Mouse (Mus musculus) C2C12 (cell line): ENCODE results near the gene Cnga4. TPM values are rescaled to one million over a fixed set of nuclear protein-coding genes. Genes with fewer than 3 reads are reported as not detected.
"Not testable (repeated sequence)": the region's sequence is repeated elsewhere in the genome, so short reads cannot be mapped to it uniquely, and the experiment has no call there.

Source experiments
- H3K27me3 ChIP-seq: one replicate; pipeline ENCODE4 v1.6.1; 2011; ENCODE audit not compliant: control insufficient read depth, insufficient read depth, insufficient read length
- H3K36me3 ChIP-seq: one replicate; pipeline ENCODE4 v1.6.1; 2011; ENCODE audit not compliant: control insufficient read depth, insufficient read depth
- H3K4me3 ChIP-seq: one replicate; pipeline ENCODE4 v1.5.1; 2011; ENCODE audit warnings: mild to moderate bottlenecking, control low read depth; ENCODE audit not compliant: poor library complexity, insufficient read depth, severe bottlenecking
- H3K79me2 ChIP-seq: one replicate; pipeline ENCODE4 v1.6.1; 2011; ENCODE audit not compliant: control insufficient read depth, insufficient read depth
- H3K79me3 ChIP-seq: one replicate; pipeline ENCODE4 v1.6.1; 2011; ENCODE audit warnings: low read depth, control low read depth
- H3ac ChIP-seq: one replicate; pipeline ENCODE3; 2011; ENCODE audit warnings: low read depth; ENCODE audit not compliant: control insufficient read depth, insufficient read length
- CEBPB ChIP-seq: IDR thresholded peaks from one replicate; pipeline ENCODE4 v1.6.1; 2011; ENCODE audit warnings: low read depth, mild to moderate bottlenecking, control low read depth, moderate library complexity
- CTCF ChIP-seq: IDR thresholded peaks from one replicate; pipeline ENCODE4 v1.5.1; 2011; ENCODE audit not compliant: control insufficient read depth, insufficient read depth, insufficient read length
- FOSL1 ChIP-seq: IDR thresholded peaks from one replicate; pipeline ENCODE4 v1.8.0; 2011; ENCODE audit warnings: mild to moderate bottlenecking, low read length; ENCODE audit not compliant: poor library complexity, insufficient read depth, severe bottlenecking
- MAX ChIP-seq: IDR thresholded peaks from one replicate; pipeline ENCODE4 v1.6.1; 2011; ENCODE audit warnings: mild to moderate bottlenecking, control low read depth
- MYOD1 ChIP-seq: IDR thresholded peaks from one replicate; pipeline ENCODE4 v1.6.1; 2011; ENCODE audit warnings: low read depth; ENCODE audit not compliant: control insufficient read depth, insufficient read length
- MYOG ChIP-seq: IDR thresholded peaks from one replicate; pipeline ENCODE4 v1.6.1; 2011; ENCODE audit not compliant: control insufficient read depth, insufficient read length; ENCODE audit errors: extremely low read depth
- USF1 ChIP-seq: IDR thresholded peaks from one replicate; pipeline ENCODE4 v1.6.1; 2011; ENCODE audit warnings: low read depth, mild to moderate bottlenecking, control low read depth, moderate library complexity
- long read RNA-seq, 2 experiments: library from polyadenylated mRNA; unstranded; transcript quantifications; one replicate each; pipeline ENCODE4 v2.0.0; 2019 to 2020
- polyA plus RNA-seq: library from polyadenylated mRNA; unstranded; fragments of >200 nt; fragmentation: generic; extraction: Trizol; gene quantifications from one replicate; pipeline ENCODE4 v1.2.1, GENCODE M21; 2012; ENCODE audit warnings: missing spikeins

Gene Cnga4
- polyA plus RNA-seq = not detected
- long read RNA-seq, experiment 1 = 0 reads
- long read RNA-seq, experiment 2 = 0 reads

DNA sequence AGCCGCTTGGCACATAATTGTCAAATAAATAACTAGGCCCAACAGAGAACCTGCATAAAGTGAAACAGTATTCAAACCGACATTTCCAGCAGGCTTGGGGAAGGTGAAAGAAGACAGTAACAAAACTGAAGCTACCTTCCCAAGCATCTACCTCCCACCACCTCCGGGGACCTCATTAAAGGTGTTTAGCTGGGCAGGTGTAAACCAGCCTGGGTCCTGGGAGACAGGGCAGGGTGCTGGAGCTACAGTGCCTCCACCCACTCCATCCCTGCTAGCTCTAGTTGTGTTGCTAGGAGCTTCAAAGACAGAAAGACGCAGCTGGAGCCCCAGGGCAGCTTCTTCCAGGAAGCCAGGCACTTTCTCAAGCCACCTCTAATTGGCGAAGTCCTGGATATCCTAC, at the start of gene Cnga4:
Gene Cnga4 (plus strand): TSS at position 301 of the 400 bp plus-strand sequence.
- H3K79me3 ChIP-seq = no peaks in the 10 kb centered on the region
- H3K4me3 ChIP-seq = no peak within 1 kb of the TSS
- TF ChIP-seq CEBPB (no peak), MYOD1 (no peak), CTCF (no peak), MAX (no peak), USF1 (no peak), FOSL1 (no peak), MYOG (no peak)
- H3K27me3 ChIP-seq = no peaks in the 10 kb centered on the region
- H3K79me2 ChIP-seq = peaks cover 5% of the 10 kb centered on the region
- no peak within 1 kb of the TSS for H3ac ChIP-seq
- H3K36me3 ChIP-seq = no peaks in the 10 kb centered on the region

DNA sequence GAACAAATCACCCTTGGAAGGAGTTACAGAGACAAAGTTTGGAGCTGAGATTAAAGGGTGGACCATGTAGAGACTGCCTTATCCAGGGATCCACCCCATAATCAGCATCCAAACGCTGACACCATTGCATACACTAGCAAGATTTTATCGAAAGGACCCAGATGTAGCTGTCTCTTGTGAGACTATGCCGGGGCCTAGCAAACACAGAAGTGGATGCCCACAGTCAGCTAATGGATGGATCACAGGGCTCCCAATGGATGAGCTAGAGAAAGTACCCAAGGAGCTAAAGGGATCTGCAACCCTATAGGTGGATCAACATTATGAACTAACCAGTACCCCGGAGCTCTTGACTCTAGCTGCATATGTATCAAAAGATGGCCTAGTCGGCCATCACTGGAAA, 48.3 kb upstream of the Cnga4 start:
- not testable (repeated sequence) for H3K79me3 ChIP-seq, H3K4me3 ChIP-seq, H3K27me3 ChIP-seq, H3K79me2 ChIP-seq, H3K36me3 ChIP-seq, H3ac ChIP-seq

- H3K4me3 ChIP-seq, H3ac ChIP-seq: not testable (repeated sequence)
Measured at GRCm38 (mm10) chr7:105356487-105356886, 47.9 kb upstream of the Cnga4 start.

GRCm38 (mm10) chr7:105361713-105362112, 42.7 kb upstream of the Cnga4 start:
- H3K27me3 ChIP-seq = peaks cover 3% of the 10 kb centered on the region
- H3K79me2 ChIP-seq = no peaks in the 10 kb centered on the region
- no peaks in the 10 kb centered on the region for H3K36me3 ChIP-seq
- H3K4me3 ChIP-seq = no peak overlapping the region
- no peak overlapping the region for H3ac ChIP-seq
- H3K79me3 ChIP-seq = no peaks in the 10 kb centered on the region
- no peak for TF ChIP-seq MYOG

More at GRCm38 (mm10) chr7:105356487-105356886, 47.9 kb upstream of the Cnga4 start:
- not testable (repeated sequence) for H3K79me2 ChIP-seq, H3K36me3 ChIP-seq, H3K79me3 ChIP-seq, H3K27me3 ChIP-seq

GRCm38 (mm10) chr7:105367268-105367667, 37.1 kb upstream of the Cnga4 start:
- H3K79me2 ChIP-seq = no peaks in the 10 kb centered on the region
- H3K4me3 ChIP-seq = no peak overlapping the region
- no peak for TF ChIP-seq MYOG
- no peak for TF ChIP-seq MAX
- TF ChIP-seq FOSL1 = no peak
- no peak for TF ChIP-seq USF1
- no peak for TF ChIP-seq CTCF
- TF ChIP-seq CEBPB = no peak
- TF ChIP-seq MYOD1 = no peak

GRCm38 (mm10) chr7:105367930-105368329, 36.4 kb upstream of the Cnga4 start, which contains the start of gene Olfr692:
Gene Olfr692 (plus strand): TSS chr7:105368230.
- H3K79me2 ChIP-seq = no peaks in the 10 kb centered on the region
- no peak within 1 kb of the TSS for H3K4me3 ChIP-seq
- TF ChIP-seq CTCF (no peak), USF1 (no peak), MYOG (no peak), CEBPB (no peak), MYOD1 (no peak), MAX (no peak)
- H3K79me3 ChIP-seq = no peaks in the 10 kb centered on the region
- H3K36me3 ChIP-seq = no peaks in the 10 kb centered on the region
- no peak within 1 kb of the TSS for H3ac ChIP-seq
- H3K27me3 ChIP-seq = no peaks in the 10 kb centered on the region

More at GRCm38 (mm10) chr7:105367268-105367667, 37.1 kb upstream of the Cnga4 start:
- H3ac ChIP-seq = no peak overlapping the region
- H3K27me3 ChIP-seq = no peaks in the 10 kb centered on the region
- H3K79me3 ChIP-seq = no peaks in the 10 kb centered on the region
- H3K36me3 ChIP-seq = no peaks in the 10 kb centered on the region

- no peak for TF ChIP-seq USF1
- TF ChIP-seq FOSL1 = no peak
- TF ChIP-seq CTCF = no peak
- TF ChIP-seq MYOG = no peak
- TF ChIP-seq MYOD1 = no peak
- TF ChIP-seq CEBPB = no peak
- TF ChIP-seq MAX = no peak
- Histone ChIP-seq H3K27me3 (no peaks in the 10 kb centered on the region), H3K79me2 (no peaks in the 10 kb centered on the region), H3ac (no peak overlapping the region), H3K4me3 (no peak overlapping the region), H3K36me3 (peaks cover 1% of the 10 kb centered on the region), H3K79me3 (no peaks in the 10 kb centered on the region)
Measured at GRCm38 (mm10) chr7:105368521-105368920, 35.8 kb upstream of the Cnga4 start.
